ENCODE assay signal across 23 mouse cellular contexts in the genomic region with DNA sequence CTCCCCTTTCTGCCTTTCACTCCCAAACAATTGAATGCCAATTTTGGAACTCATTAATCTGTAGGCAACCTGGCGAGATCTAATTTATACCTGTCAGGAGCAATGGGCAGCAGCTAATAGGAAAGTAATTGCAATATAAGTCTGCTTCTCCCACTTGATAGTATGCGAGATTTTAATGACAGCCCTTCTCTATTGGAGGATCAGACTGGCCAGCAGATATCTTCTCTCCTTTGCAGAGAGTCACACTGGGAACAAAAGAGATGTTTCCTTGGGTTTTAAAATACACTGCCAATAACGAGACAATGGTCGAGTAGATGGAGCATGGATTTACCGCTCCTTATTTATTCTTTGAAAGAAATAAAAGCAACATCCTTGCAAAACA.
DNase-seq lines count a peak whose midpoint lies in the region; ATAC-seq and TF ChIP-seq lines count a peak whose summit lies in the region.
"Had no signal": no experiment of that assay in that cellular context is flagged by ENCODE, and none has a peak within 500 bp of the region (broad histone marks: within the 10 kb centered on the region; RNA-seq: fewer than 3 reads in every experiment).

No protein-coding gene starts in this region.

- H3K4me1 ChIP-seq in hindbrain, embryonic 11.5 days (replicated peaks; ENCODE audit: control insufficient read depth, insufficient read depth, low read length) = no peaks in the 10 kb centered on the region
- no peaks in the 10 kb centered on the region for H3K4me1 ChIP-seq in hindbrain, embryonic 10.5 days (replicated peaks)
- peaks cover 16% of the 10 kb centered on the region for H3K4me1 ChIP-seq in forebrain, embryonic 15.5 days
- H3K4me1 ChIP-seq in hindbrain, embryonic 15.5 days (replicated peaks) = peaks cover 13% of the 10 kb centered on the region
- no peaks in the 10 kb centered on the region for H3K4me1 ChIP-seq in midbrain, postnatal 0 days (ENCODE audit: insufficient read depth, low read length)
- H3K4me1 ChIP-seq: liver, embryonic 13.5 days; megakaryocyte, embryonic 14.5 days had no signal

- no peak overlapping the region for H3K4me2 ChIP-seq in hindbrain, embryonic 11.5 days (replicated peaks; ENCODE audit: low read depth, low read length)
- H3K4me2 ChIP-seq in forebrain, embryonic 15.5 days (replicated peaks) = no peak overlapping the region
- peak overlapping the region; percentile 28 for H3K4me2 ChIP-seq in hindbrain, embryonic 15.5 days
- no peak overlapping the region for H3K4me2 ChIP-seq in midbrain, postnatal 0 days (ENCODE audit: low read depth, low read length, poor library complexity, severe bottlenecking)
- H3K4me2 ChIP-seq: intestine, embryonic 15.5 days; liver, embryonic 13.5 days had no signal

- 0 out of 2 replicates have a peak, but pooled peaks have one; percentile 19 for ATAC-seq in hindbrain, embryonic 11.5 days (ENCODE audit: low FRiP score)
- no peak for ATAC-seq in forebrain, embryonic 15.5 days (replicated peaks)
- peak; percentile 15; the same call in 1 of the 2 replicates for ATAC-seq in hindbrain, embryonic 15.5 days (ENCODE audit: low FRiP score, low read depth)
- ATAC-seq in midbrain, postnatal 0 days (ENCODE audit: low FRiP score) = no peak
- ATAC-seq: CD4-positive, CD25-positive, alpha-beta regulatory T cell, adult 4 months; intestine, embryonic 15.5 days had no signal

- no peaks in the 10 kb centered on the region for H3K36me3 ChIP-seq in hindbrain, embryonic 11.5 days (ENCODE audit: control insufficient read depth, insufficient read depth, low read length)
- H3K36me3 ChIP-seq in hindbrain, embryonic 10.5 days = no peaks in the 10 kb centered on the region
- no peaks in the 10 kb centered on the region for H3K36me3 ChIP-seq in forebrain, embryonic 15.5 days
- H3K36me3 ChIP-seq in hindbrain, embryonic 15.5 days = no peaks in the 10 kb centered on the region
- no peaks in the 10 kb centered on the region for H3K36me3 ChIP-seq in midbrain, postnatal 0 days (ENCODE audit: insufficient read depth, low read length)
- H3K36me3 ChIP-seq: intestine, embryonic 15.5 days; liver, embryonic 13.5 days had no signal

- H3K9me3 ChIP-seq in hindbrain, embryonic 11.5 days (ENCODE audit: control insufficient read depth, low read length) = no peaks in the 10 kb centered on the region
- H3K9me3 ChIP-seq in hindbrain, embryonic 10.5 days = no peaks in the 10 kb centered on the region
- no peaks in the 10 kb centered on the region for H3K9me3 ChIP-seq in forebrain, embryonic 15.5 days
- no peaks in the 10 kb centered on the region for H3K9me3 ChIP-seq in hindbrain, embryonic 15.5 days
- H3K9me3 ChIP-seq in midbrain, postnatal 0 days (ENCODE audit: low read length) = no peaks in the 10 kb centered on the region
- H3K9me3 ChIP-seq: intestine, embryonic 15.5 days; liver, embryonic 13.5 days; megakaryocyte, embryonic 14.5 days had no signal

- WGBS in hindbrain, embryonic 11.5 days = 78% methylated on average over 5 of the region's 5 CpGs
- WGBS in hindbrain, embryonic 10.5 days = 83% methylated on average over 5 of the region's 5 CpGs
- 30% methylated on average over 5 of the region's 5 CpGs for WGBS in forebrain, embryonic 15.5 days
- WGBS in hindbrain, embryonic 15.5 days = 53% methylated on average over 5 of the region's 5 CpGs
- WGBS in midbrain, postnatal 0 days = 63% methylated on average over 5 of the region's 5 CpGs

- no peaks in the 10 kb centered on the region for H3K27me3 ChIP-seq in hindbrain, embryonic 11.5 days (ENCODE audit: control insufficient read depth, insufficient read depth, low read length)
- H3K27me3 ChIP-seq in hindbrain, embryonic 10.5 days (ENCODE audit: insufficient read depth, poor library complexity, severe bottlenecking) = no peaks in the 10 kb centered on the region
- no peaks in the 10 kb centered on the region for H3K27me3 ChIP-seq in forebrain, embryonic 15.5 days
- no peaks in the 10 kb centered on the region for H3K27me3 ChIP-seq in hindbrain, embryonic 15.5 days
- no peaks in the 10 kb centered on the region for H3K27me3 ChIP-seq in midbrain, postnatal 0 days (ENCODE audit: insufficient read depth, low read length)
- H3K27me3 ChIP-seq: intestine, embryonic 15.5 days; liver, embryonic 13.5 days; megakaryocyte, embryonic 14.5 days had no signal

- H3K27ac ChIP-seq in hindbrain, embryonic 11.5 days (ENCODE audit: low read depth, low read length) = peak overlapping the region; percentile 63
- H3K27ac ChIP-seq in hindbrain, embryonic 10.5 days = no peak overlapping the region
- peak overlapping the region; percentile 58 for H3K27ac ChIP-seq in forebrain, embryonic 15.5 days (replicated peaks)
- peak overlapping the region; percentile 67 for H3K27ac ChIP-seq in hindbrain, embryonic 15.5 days (replicated peaks)
- peak overlapping the region; percentile 44; the same call in 1 of the 2 replicates for H3K27ac ChIP-seq in midbrain, postnatal 0 days (ENCODE audit: low read depth, low read length)
- H3K27ac ChIP-seq: intestine, embryonic 15.5 days; liver, embryonic 13.5 days had no signal

- TF ChIP-seq CTCF in midbrain, postnatal 0 days (IDR thresholded peaks at IDR 0.05) = no peak

- H3K9ac ChIP-seq in hindbrain, embryonic 11.5 days (ENCODE audit: low read depth, low read length) = no peak overlapping the region
- no peak overlapping the region for H3K9ac ChIP-seq in forebrain, embryonic 15.5 days (replicated peaks)
- H3K9ac ChIP-seq in hindbrain, embryonic 15.5 days = no peak overlapping the region; the same call in 1 of the 2 replicates
- no peak overlapping the region for H3K9ac ChIP-seq in midbrain, postnatal 0 days (replicated peaks; ENCODE audit: low read length, poor library complexity, severe bottlenecking)
- H3K9ac ChIP-seq: intestine, embryonic 15.5 days; liver, embryonic 13.5 days had no signal

- no peak overlapping the region for H3K4me3 ChIP-seq in hindbrain, embryonic 11.5 days (ENCODE audit: low read depth, low read length)
- H3K4me3 ChIP-seq in hindbrain, embryonic 10.5 days = no peak overlapping the region
- no peak overlapping the region for H3K4me3 ChIP-seq in forebrain, embryonic 15.5 days
- no peak overlapping the region for H3K4me3 ChIP-seq in hindbrain, embryonic 15.5 days
- H3K4me3 ChIP-seq in midbrain, postnatal 0 days (ENCODE audit: low read depth, low read length) = no peak overlapping the region
- H3K4me3 ChIP-seq: intestine, embryonic 15.5 days; liver, embryonic 13.5 days; megakaryocyte, embryonic 14.5 days; myocyte had no signal

- no peak for DNase-seq in hindbrain, embryonic 11.5 days (ENCODE audit: low spot score)
- no peak for DNase-seq in hindbrain, embryonic 10.5 days (ENCODE audit: low spot score)
- no peak for DNase-seq in midbrain, postnatal 0 days (ENCODE audit: low spot score)
- no peak for DNase-seq in lung, postnatal 10 days
- no peak for DNase-seq in spleen, adult 12 weeks (ENCODE audit: low spot score)
- no peak for DNase-seq in spleen, postnatal 36 days (ENCODE audit: low spot score in 2 of 2)
- DNase-seq: adrenal gland, postnatal 36 days; cerebellum, adult 9-10 months; heart, postnatal 4 days; kidney, adult 8-10 months; kidney, postnatal 14 days; liver, embryonic 13.5 days; lung, adult 2 months; lung, postnatal 36 days; right cerebral cortex, postnatal 14 days; thymus, adult 18-20 months; thymus, postnatal 4 days had no signal

Comparison
In these comparisons a context has a peak if more than half of its experiments do, and no peak if none do; other contexts are left out.
1. ATAC-seq: peak in hindbrain, embryonic 11.5 days (single experiment) and hindbrain, embryonic 15.5 days (single experiment); none in forebrain, embryonic 15.5 days (single experiment) and midbrain, postnatal 0 days (single experiment).